Mouse (Mus musculus) liver, postnatal 0 days (tissue): ENCODE measurements around the gene Gm20388. TPM values are rescaled to one million over a fixed set of nuclear protein-coding genes. Genes with fewer than 3 reads are reported as not detected.

Experiments used
- ATAC-seq: fragments of 200-750 bp; cut with Nextera tagmentation; 2 replicates; pipeline ENCODE4 v1.8.0; 2017; ENCODE audit warnings: mild to moderate bottlenecking, moderate library complexity
- DNase-seq: peaks from one replicate; pipeline ENCODE4 v3.0.0-alpha.2; 2016
- H3K27ac ChIP-seq: fragments of 300-500 bp; sonication (generic); 2 replicates; pipeline ENCODE4 v1.5.1; 2014; ENCODE audit warnings: antibody characterized with exemption, moderate library complexity, mild to moderate bottlenecking, low read depth
- H3K27me3 ChIP-seq: fragments of 300-500 bp; sonication (generic); 2 replicates; pipeline ENCODE4 v1.6.1; 2014; ENCODE audit warnings: low read length, control low read depth, mixed read lengths; ENCODE audit not compliant: insufficient read depth
- H3K36me3 ChIP-seq: fragments of 300-500 bp; sonication (generic); replicated peaks from 2 replicates; pipeline ENCODE4 v1.6.1; 2014; ENCODE audit warnings: mild to moderate bottlenecking, control low read depth, low read length, moderate library complexity, mixed read lengths; ENCODE audit not compliant: insufficient read depth
- H3K4me1 ChIP-seq: fragments of 300-500 bp; sonication (generic); 2 replicates; pipeline ENCODE4 v1.6.1; 2014; ENCODE audit warnings: antibody characterized with exemption, mild to moderate bottlenecking, control low read depth; ENCODE audit not compliant: insufficient read depth
- H3K4me2 ChIP-seq: fragments of 300-500 bp; sonication (generic); 2 replicates; pipeline ENCODE4 v1.6.1; 2014; ENCODE audit warnings: low read depth, mild to moderate bottlenecking, low read length, moderate library complexity, mixed read lengths
- H3K4me3 ChIP-seq: fragments of 300-500 bp; sonication (generic); 2 replicates; pipeline ENCODE4 v1.5.1; 2014; ENCODE audit warnings: low read depth, low read length
- H3K9ac ChIP-seq: fragments of 300-500 bp; sonication (generic); replicated peaks from 2 replicates; pipeline ENCODE4 v1.6.1; 2014; ENCODE audit warnings: mild to moderate bottlenecking, moderate library complexity
- H3K9me3 ChIP-seq: fragments of 300-500 bp; sonication (generic); 2 replicates; pipeline ENCODE4 v1.6.1; 2016; ENCODE audit warnings: mild to moderate bottlenecking, control low read depth, low read length, mixed read lengths
- CTCF ChIP-seq: sonication (generic); IDR thresholded peaks from 2 replicates; pipeline ENCODE4 v1.5.1; 2016; ENCODE audit warnings: antibody characterized with exemption, low read depth
- EP300 ChIP-seq: IDR thresholded peaks from 2 replicates; pipeline ENCODE4 v1.6.1; 2016; ENCODE audit warnings: antibody characterized with exemption, low read depth, mild to moderate bottlenecking
- WGBS: fragments of 180-500 bp; shearing (Covaris S2); extraction: QIAGEN DNeasy Blood & Tissue Kit; methylation state at CpG from one replicate; pipeline ENCODE4 v1.1.7; 2014; ENCODE audit not compliant: insufficient replicate concordance; 5-methylcytosine and 5-hydroxymethylcytosine counted together
- polyA plus RNA-seq: library from polyadenylated mRNA; unstranded; fragments of >200 nt; fragmentation: Nextera tagmentation; extraction: Ambion mirVana; gene quantifications from 2 replicates; pipeline ENCODE4 v1.2.1, GENCODE M21; 2015

The Gm20388 gene
- polyA plus RNA-seq, 1 experiment from 2014 or later: not detected

DNA sequence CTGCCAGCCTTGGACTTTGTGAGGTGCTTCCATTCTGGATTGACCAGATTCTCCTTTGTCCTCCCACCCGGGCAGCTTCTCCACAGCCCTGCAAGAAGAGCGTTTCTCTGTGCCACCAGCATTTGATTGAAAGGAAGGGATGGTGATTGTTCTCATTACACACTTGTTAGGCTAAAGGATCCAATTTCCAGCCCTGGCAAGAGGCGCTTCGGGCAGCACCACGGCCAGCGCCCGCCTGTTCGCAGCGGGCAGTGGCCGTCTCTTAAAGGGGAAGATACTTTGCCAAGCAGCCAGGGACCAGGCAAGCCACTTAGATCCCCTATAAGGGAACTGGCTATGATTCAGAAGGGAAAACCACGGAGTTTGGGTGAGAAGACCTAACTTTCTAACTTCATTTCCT, 3980.6 kb downstream of the Gm20388 start:
- no peaks in the 10 kb centered on the region for H3K36me3 ChIP-seq
- no peak overlapping the region for H3K9ac ChIP-seq
- no peaks in the 10 kb centered on the region for H3K4me1 ChIP-seq
- no peak for ATAC-seq
- no peak overlapping the region for H3K4me3 ChIP-seq
- H3K4me2 ChIP-seq: no peak overlapping the region
- no peak overlapping the region for H3K27ac ChIP-seq
- 1% methylated on average over 11 of the region's 11 CpGs for WGBS
- no peaks in the 10 kb centered on the region for H3K9me3 ChIP-seq
- peak; percentile 64 for DNase-seq
- H3K27me3 ChIP-seq: peaks cover 61% of the 10 kb centered on the region
- TF ChIP-seq EP300 (no peak), CTCF (no peak)

DNA sequence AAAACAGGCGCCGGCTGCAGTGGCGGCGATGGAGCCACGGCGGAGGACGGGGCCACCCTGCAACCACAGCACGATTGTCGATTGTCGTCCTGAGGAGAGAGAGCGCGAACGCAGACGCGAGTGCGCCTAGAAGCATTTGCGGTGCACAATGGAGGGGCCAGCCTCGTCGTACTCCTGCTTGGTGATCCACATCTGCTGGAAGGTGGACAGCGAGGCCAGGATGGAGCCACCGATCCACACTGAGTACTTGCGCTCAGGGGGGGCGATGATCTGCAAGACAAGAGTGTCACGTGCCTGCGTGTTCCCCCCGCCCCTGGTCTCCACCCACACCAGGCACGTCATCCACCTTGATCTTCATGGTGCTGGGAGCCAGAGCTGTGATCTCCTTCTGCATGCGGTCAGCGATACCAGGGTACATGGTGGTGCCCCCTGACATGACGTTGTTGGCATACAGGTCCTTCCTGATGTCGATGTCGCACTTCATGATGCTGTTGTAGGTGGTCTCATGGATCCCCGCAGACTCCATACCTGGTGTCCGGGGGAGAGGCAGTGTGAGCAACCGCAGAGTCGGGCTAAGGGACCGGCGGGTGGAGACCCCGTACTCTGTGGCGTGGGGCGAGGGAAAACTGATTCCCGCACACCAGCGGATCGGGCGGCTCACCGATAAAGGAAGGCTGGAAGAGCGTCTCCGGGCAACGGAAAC, 3981.4 kb downstream of the Gm20388 start:
- no peak overlapping the region for H3K4me3 ChIP-seq
- TF ChIP-seq EP300 (no peak), CTCF (no peak)
- H3K27ac ChIP-seq: no peak overlapping the region
- DNase-seq: no peak
- H3K27me3 ChIP-seq: peaks cover 61% of the 10 kb centered on the region
- no peak for ATAC-seq
- no peaks in the 10 kb centered on the region for H3K4me1 ChIP-seq
- no peaks in the 10 kb centered on the region for H3K9me3 ChIP-seq
- H3K36me3 ChIP-seq: no peaks in the 10 kb centered on the region
- H3K4me2 ChIP-seq: no peak overlapping the region
- no peak overlapping the region for H3K9ac ChIP-seq
- 2% methylated on average over 49 of the region's 49 CpGs for WGBS

- H3K9ac ChIP-seq: no peak overlapping the region
- H3K27me3 ChIP-seq: peaks cover 61% of the 10 kb centered on the region
- ATAC-seq: no peak
Measured at GRCm38 (mm10) chr8:123892586-123893155, 3982.0 kb downstream of the Gm20388 start.

GRCm38 (mm10) chr8:123893413-123893812, 3982.8 kb downstream of the Gm20388 start:
- H3K4me2 ChIP-seq: no peak overlapping the region
- no peaks in the 10 kb centered on the region for H3K36me3 ChIP-seq
- H3K9ac ChIP-seq: no peak overlapping the region
- DNase-seq (no peak), ATAC-seq (no peak)
- H3K27ac ChIP-seq: no peak overlapping the region
- WGBS: 74% methylated on average over 11 of the region's 11 CpGs
- no peak overlapping the region for H3K4me3 ChIP-seq
- TF ChIP-seq CTCF: no peak
- peaks cover 61% of the 10 kb centered on the region for H3K27me3 ChIP-seq
- H3K9me3 ChIP-seq: no peaks in the 10 kb centered on the region
- H3K4me1 ChIP-seq: no peaks in the 10 kb centered on the region

More at GRCm38 (mm10) chr8:123892586-123893155, 3982.0 kb downstream of the Gm20388 start:
- Histone ChIP-seq H3K4me2 (no peak overlapping the region), H3K4me1 (no peaks in the 10 kb centered on the region), H3K27ac (no peak overlapping the region), H3K9me3 (no peaks in the 10 kb centered on the region), H3K36me3 (no peaks in the 10 kb centered on the region), H3K4me3 (no peak overlapping the region)
- DNase-seq: no peak
- 14% methylated on average over 30 of the region's 30 CpGs for WGBS
- TF ChIP-seq CTCF (0 out of 2 replicates have a peak, but pooled peaks have one; percentile 10), EP300 (no peak)

DNA sequence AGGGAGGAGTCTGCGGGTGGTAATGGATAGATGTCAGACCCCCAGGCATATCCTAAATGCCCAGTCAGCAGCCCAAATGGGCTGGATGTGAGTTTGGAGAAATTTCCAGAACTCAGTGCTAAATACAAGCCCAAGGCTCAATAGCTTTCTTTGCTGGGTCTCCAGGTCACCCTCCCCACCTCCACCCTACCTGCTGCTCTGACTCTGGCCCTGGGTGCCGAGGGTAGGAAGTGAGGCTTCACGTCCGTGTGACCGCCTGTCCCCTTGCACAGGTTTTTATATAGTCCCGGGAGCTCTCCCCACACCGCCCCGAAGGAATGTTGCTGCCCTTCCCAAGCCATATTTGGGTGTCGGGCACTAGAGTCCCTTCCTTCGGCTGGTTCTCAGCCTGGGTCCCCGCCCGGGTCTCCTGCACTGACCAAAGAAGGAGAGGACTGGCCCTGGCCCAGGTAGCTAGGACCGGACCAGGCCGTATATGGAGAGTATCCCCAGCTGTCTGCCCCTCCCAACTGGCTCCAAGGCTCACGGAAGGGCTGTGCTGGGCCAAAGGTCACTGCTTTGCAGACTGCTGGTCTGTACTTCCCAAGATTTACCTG, 3984.0 kb downstream of the Gm20388 start, which contains the start of gene Acta1:
Gene Acta1 (minus strand): TSS at position 250 of the 596 bp plus-strand sequence.
- H3K4me2 ChIP-seq: no peak within 1 kb of the TSS
- 19% methylated on average over 15 of the region's 15 CpGs for WGBS
- ATAC-seq: no peak

DNA sequence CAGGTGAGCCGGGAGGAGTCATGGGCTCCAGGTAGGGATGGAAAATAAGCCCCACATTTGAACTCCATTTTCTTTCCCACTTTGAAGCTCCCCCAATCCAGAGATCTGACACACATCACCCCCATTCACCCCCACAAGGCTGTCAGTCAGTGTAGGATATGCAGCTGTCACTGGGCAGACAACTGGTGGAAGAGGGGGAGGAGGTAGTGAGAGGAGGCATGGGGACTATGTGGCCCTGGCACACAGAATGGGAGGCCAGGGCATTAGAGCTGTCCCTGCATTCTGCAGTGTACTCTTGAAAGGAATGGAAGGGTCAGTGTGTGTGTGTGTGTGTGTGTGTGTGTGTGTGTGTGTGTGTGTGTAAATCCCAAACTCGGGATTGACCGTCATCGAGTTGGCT, 3984.6 kb downstream of the Gm20388 start:
- H3K36me3 ChIP-seq: peaks cover 6% of the 10 kb centered on the region; the same call in 1 of the 2 replicates
- TF ChIP-seq EP300 (no peak), CTCF (no peak)
- H3K9me3 ChIP-seq: no peaks in the 10 kb centered on the region
- no peak overlapping the region for H3K4me2 ChIP-seq
- 63% methylated on average over 4 of the region's 4 CpGs for WGBS
- H3K4me3 ChIP-seq: no peak overlapping the region
- H3K4me1 ChIP-seq: no peaks in the 10 kb centered on the region
- DNase-seq (no peak), ATAC-seq (no peak)
- no peak overlapping the region for H3K9ac ChIP-seq
- no peak overlapping the region for H3K27ac ChIP-seq
- H3K27me3 ChIP-seq: peaks cover 57% of the 10 kb centered on the region

More for the DNA sequence above, 3984.0 kb downstream of the Gm20388 start, which contains the start of gene Acta1:
- H3K9ac ChIP-seq: no peak within 1 kb of the TSS
- no peak within 1 kb of the TSS for H3K27ac ChIP-seq
- H3K36me3 ChIP-seq: peaks cover 4% of the 10 kb centered on the region; the same call in 1 of the 2 replicates
- no peaks in the 10 kb centered on the region for H3K4me1 ChIP-seq
- no peaks in the 10 kb centered on the region for H3K9me3 ChIP-seq
- no peak for TF ChIP-seq CTCF
- TF ChIP-seq EP300: no peak
- no peak for DNase-seq
- no peak within 1 kb of the TSS for H3K4me3 ChIP-seq
- peaks cover 60% of the 10 kb centered on the region for H3K27me3 ChIP-seq
